Mouse (Mus musculus): ENCODE measurements around the gene Stk24.

Stk24 gene

GRCm38 (mm10) chr14:121379827-121380145, at the start of gene Stk24:
Stk24 (minus strand) TSS chr14:121380011.
- no peak for TF ChIP-seq GATA4 (IDR thresholded peaks at IDR 0.05; ENCODE audit: insufficient replicate concordance, low read length)

- TF ChIP-seq GATA4 (IDR thresholded peaks at IDR 0.05; ENCODE audit: insufficient replicate concordance, low read length) = no peak
Observed at GRCm38 (mm10) chr14:121428148-121428547, 48.3 kb upstream of the Stk24 start.

GRCm38 (mm10) chr14:121426743-121427142, 46.9 kb upstream of the Stk24 start:
- TF ChIP-seq GATA4 (IDR thresholded peaks at IDR 0.05; ENCODE audit: insufficient replicate concordance, low read length) = no peak

- no peak for TF ChIP-seq GATA4 (IDR thresholded peaks at IDR 0.05; ENCODE audit: insufficient replicate concordance, low read length)
Observed at GRCm38 (mm10) chr14:121425004-121425793, 45.4 kb upstream of the Stk24 start.

- TF ChIP-seq GATA4 (IDR thresholded peaks at IDR 0.05; ENCODE audit: insufficient replicate concordance, low read length) = no peak
Observed at GRCm38 (mm10) chr14:121423341-121423751, 43.5 kb upstream of the Stk24 start.

GRCm38 (mm10) chr14:121422664-121423340, 43.0 kb upstream of the Stk24 start:
- peak; percentile 68; the same call in 1 of the 2 replicates for TF ChIP-seq GATA4 (IDR thresholded peaks at IDR 0.05; ENCODE audit: insufficient replicate concordance, low read length)

- no peak for TF ChIP-seq GATA4 (IDR thresholded peaks at IDR 0.05; ENCODE audit: insufficient replicate concordance, low read length)
Observed at GRCm38 (mm10) chr14:121422000-121422399, 42.2 kb upstream of the Stk24 start.

- TF ChIP-seq GATA4 (IDR thresholded peaks at IDR 0.05; ENCODE audit: insufficient replicate concordance, low read length) = no peak
Observed at GRCm38 (mm10) chr14:121417594-121417993, 37.8 kb upstream of the Stk24 start.

GRCm38 (mm10) chr14:121416626-121417319, 37.0 kb upstream of the Stk24 start:
- TF ChIP-seq GATA4 (IDR thresholded peaks at IDR 0.05; ENCODE audit: insufficient replicate concordance, low read length) = no peak

GRCm38 (mm10) chr14:121414635-121415241, 34.9 kb upstream of the Stk24 start:
- no peak for TF ChIP-seq GATA4 (IDR thresholded peaks at IDR 0.05; ENCODE audit: insufficient replicate concordance, low read length)

- no peak for TF ChIP-seq GATA4 (IDR thresholded peaks at IDR 0.05; ENCODE audit: insufficient replicate concordance, low read length)
Observed at GRCm38 (mm10) chr14:121408944-121409343, 29.1 kb upstream of the Stk24 start.

GRCm38 (mm10) chr14:121406943-121407342, 27.1 kb upstream of the Stk24 start:
- no peak for TF ChIP-seq GATA4 (IDR thresholded peaks at IDR 0.05; ENCODE audit: insufficient replicate concordance, low read length)

- no peak for TF ChIP-seq GATA4 (IDR thresholded peaks at IDR 0.05; ENCODE audit: insufficient replicate concordance, low read length)
Observed at GRCm38 (mm10) chr14:121405546-121405945, 25.7 kb upstream of the Stk24 start.

- TF ChIP-seq GATA4 (IDR thresholded peaks at IDR 0.05; ENCODE audit: insufficient replicate concordance, low read length) = no peak
Observed at GRCm38 (mm10) chr14:121405120-121405519, 25.3 kb upstream of the Stk24 start.

- TF ChIP-seq GATA4 (IDR thresholded peaks at IDR 0.05; ENCODE audit: insufficient replicate concordance, low read length) = no peak
Observed at GRCm38 (mm10) chr14:121399676-121400075, 19.9 kb upstream of the Stk24 start.
